9 mouse cellular contexts compared by ENCODE assay signal in genomic region chr4:126554462-126554861, GRCm38 (mm10). TPM values are rescaled to one million over a fixed set of nuclear protein-coding genes. Genes with fewer than 3 reads are reported as not detected.
A peak's percentile ranks its signal among the peaks of the same experiment; 100 is the strongest.
DNase-seq lines count a peak whose midpoint lies in the region; ATAC-seq and TF ChIP-seq lines count a peak whose summit lies in the region.
"Had no signal": no experiment of that assay in that cellular context is flagged by ENCODE, and none has a peak within 500 bp of the region (broad histone marks: within the 10 kb centered on the region; RNA-seq: fewer than 3 reads in every experiment).

No protein-coding gene starts in this region.

- peak; percentile 57 for DNase-seq in intestine, embryonic 14.5 days (ENCODE audit: low spot score)
- peak; percentile 77 for DNase-seq in CD4-positive, CD25-positive, alpha-beta regulatory T cell, adult 2 months (ENCODE audit: low read depth, low spot score)
- DNase-seq in limb, embryonic 14.5 days (ENCODE audit: low spot score) = peak; percentile 76
- DNase-seq in right cerebral cortex, postnatal 10 days (ENCODE audit: low spot score in 2 of 2) = no peak
- DNase-seq in left cerebral cortex, postnatal 25 days (ENCODE audit: low spot score in 2 of 2) = no peak
- no peak for DNase-seq in kidney, adult 11 months

- H3K27me3 ChIP-seq in intestine, embryonic 14.5 days (replicated peaks; ENCODE audit: control insufficient read depth, insufficient read depth, low read length) = no peaks in the 10 kb centered on the region
- no peaks in the 10 kb centered on the region for H3K27me3 ChIP-seq in intestine, embryonic 16.5 days (replicated peaks; ENCODE audit: control insufficient read depth, insufficient read depth, low read length)
- H3K27me3 ChIP-seq in limb, embryonic 14.5 days (ENCODE audit: control insufficient read depth, insufficient read depth, low read length) = no peaks in the 10 kb centered on the region
- H3K27me3 ChIP-seq: limb, embryonic 13.5 days had no signal

- H3K4me2 ChIP-seq in intestine, embryonic 14.5 days (ENCODE audit: low read length) = no peak overlapping the region
- no peak overlapping the region for H3K4me2 ChIP-seq in intestine, embryonic 16.5 days (ENCODE audit: low read depth, low read length)
- H3K4me2 ChIP-seq in limb, embryonic 14.5 days (replicated peaks; ENCODE audit: low read depth, low read length, severe bottlenecking) = no peak overlapping the region
- H3K4me2 ChIP-seq: limb, embryonic 13.5 days had no signal

- H3K4me3 ChIP-seq in intestine, embryonic 14.5 days (ENCODE audit: low read depth, low read length) = no peak overlapping the region
- H3K4me3 ChIP-seq in intestine, embryonic 16.5 days (ENCODE audit: low read length) = no peak overlapping the region
- no peak overlapping the region for H3K4me3 ChIP-seq in limb, embryonic 14.5 days (replicated peaks; ENCODE audit: low read length)
- H3K4me3 ChIP-seq: limb, embryonic 13.5 days had no signal

- no peak overlapping the region for H3K27ac ChIP-seq in intestine, embryonic 14.5 days (ENCODE audit: low read depth)
- H3K27ac ChIP-seq in intestine, embryonic 16.5 days (ENCODE audit: low read length) = no peak overlapping the region
- H3K27ac ChIP-seq in limb, embryonic 14.5 days (replicated peaks; ENCODE audit: low read depth, low read length) = no peak overlapping the region
- H3K27ac ChIP-seq: limb, embryonic 13.5 days had no signal

- H3K4me1 ChIP-seq in intestine, embryonic 14.5 days (replicated peaks; ENCODE audit: control insufficient read depth, insufficient read depth, low read length) = peaks cover 7% of the 10 kb centered on the region; the same call in 1 of the 2 replicates
- peaks cover 7% of the 10 kb centered on the region for H3K4me1 ChIP-seq in intestine, embryonic 16.5 days (ENCODE audit: control insufficient read depth, insufficient read depth, low read length)
- 0 out of 2 replicates have a peak, but pooled peaks cover 2% of the 10 kb centered on the region for H3K4me1 ChIP-seq in limb, embryonic 14.5 days (ENCODE audit: control insufficient read depth, insufficient read depth, low read length)

- H3K36me3 ChIP-seq in intestine, embryonic 14.5 days (ENCODE audit: control insufficient read depth, insufficient read depth, low read length) = peaks cover 3% of the 10 kb centered on the region; the same call in 1 of the 2 replicates
- H3K36me3 ChIP-seq in intestine, embryonic 16.5 days (ENCODE audit: control insufficient read depth, insufficient read depth, low read length) = no peaks in the 10 kb centered on the region
- H3K36me3 ChIP-seq in limb, embryonic 14.5 days (ENCODE audit: control insufficient read depth, insufficient read depth, low read length) = no peaks in the 10 kb centered on the region

- TF ChIP-seq POLR2A in limb, embryonic 14.5 days (IDR thresholded peaks at IDR 0.05; ENCODE audit: borderline replicate concordance, extremely low read depth, insufficient read depth, insufficient read length) = no peak

- 31% methylated on average over 3 of the region's 3 CpGs for WGBS in intestine, embryonic 14.5 days
- WGBS in intestine, embryonic 16.5 days = 31% methylated on average over 3 of the region's 3 CpGs
- 32% methylated on average over 3 of the region's 3 CpGs for WGBS in limb, embryonic 14.5 days

- H3K9me3 ChIP-seq in intestine, embryonic 14.5 days (ENCODE audit: control insufficient read depth, low read length) = no peaks in the 10 kb centered on the region
- no peaks in the 10 kb centered on the region for H3K9me3 ChIP-seq in intestine, embryonic 16.5 days (ENCODE audit: control insufficient read depth, low read length)
- no peaks in the 10 kb centered on the region for H3K9me3 ChIP-seq in limb, embryonic 14.5 days (ENCODE audit: control insufficient read depth, low read length)
- H3K9me3 ChIP-seq: limb, embryonic 13.5 days had no signal

- H3K9ac ChIP-seq in intestine, embryonic 14.5 days (ENCODE audit: low read length) = no peak overlapping the region
- H3K9ac ChIP-seq in intestine, embryonic 16.5 days (ENCODE audit: low read depth, low read length) = no peak overlapping the region
- H3K9ac ChIP-seq in limb, embryonic 14.5 days (ENCODE audit: low read depth, low read length, severe bottlenecking) = no peak overlapping the region
- H3K9ac ChIP-seq: limb, embryonic 13.5 days had no signal

- ATAC-seq in intestine, embryonic 14.5 days (replicated peaks; ENCODE audit: low FRiP score, low TSS enrichment, low read depth) = no peak
- no peak for ATAC-seq in intestine, embryonic 16.5 days
- ATAC-seq in activated CD4-positive, CD25-positive, alpha-beta regulatory T cell, adult 4 months = peak; percentile 32
- no peak for ATAC-seq in limb, embryonic 14.5 days (ENCODE audit: low FRiP score, low read depth)

- intact Hi-C loops in left cerebral cortex, postnatal 25 days (cut with DNase I) = loop anchor here (10.0 kb wide), 2 partner anchors 690 to 760 kb away; partner anchors contain the start of genes Gja4 and Smim12

RNA-seq across cellular contexts. Expression of gene Clspn, which starts 2.3 kb away (rescaled TPM):
- 40.9 and 41.0 TPM in 2 replicates for polyA plus RNA-seq in intestine, embryonic 14.5 days (2014; fragmentation: Nextera tagmentation; extraction: Ambion mirVana)
- 20.8 and 26.5 TPM in 2 replicates for polyA plus RNA-seq in intestine, embryonic 16.5 days (2015; fragmentation: Nextera tagmentation; extraction: Ambion mirVana)
- 1 to 10 TPM; 7.0 to 8.4 TPM for polyA plus RNA-seq in activated CD4-positive, CD25-positive, alpha-beta regulatory T cell, adult 4 months (2017; shearing (Covaris generic))
- 12.0 and 22.6 TPM in 2 replicates for polyA plus RNA-seq in limb, embryonic 14.5 days (2012; rRNA removed)
- 34.2 and 39.2 TPM in 2 replicates for polyA plus RNA-seq in limb, embryonic 14.5 days (2014; fragmentation: Nextera tagmentation; extraction: Ambion mirVana)
- 1 to 10 TPM; 1.2 to 1.6 TPM for total RNA-seq in left cerebral cortex, postnatal 25 days (2021)

RNA-seq across cellular contexts. Expression of gene Ago4, which starts 21.2 kb away (rescaled TPM):
- polyA plus RNA-seq in intestine, embryonic 14.5 days (2014; fragmentation: Nextera tagmentation; extraction: Ambion mirVana) = 1.4 TPM in 2 replicates
- polyA plus RNA-seq in intestine, embryonic 16.5 days (2015; fragmentation: Nextera tagmentation; extraction: Ambion mirVana) = 0.65 and 0.86 TPM in 2 replicates
- under 1 TPM; 0.05 to 0.09 TPM for polyA plus RNA-seq in activated CD4-positive, CD25-positive, alpha-beta regulatory T cell, adult 4 months (2017; shearing (Covaris generic))
- 2.8 and 3.2 TPM in 2 replicates for polyA plus RNA-seq in limb, embryonic 14.5 days (2012; rRNA removed)
- 3.3 and 3.5 TPM in 2 replicates for polyA plus RNA-seq in limb, embryonic 14.5 days (2014; fragmentation: Nextera tagmentation; extraction: Ambion mirVana)
- total RNA-seq in left cerebral cortex, postnatal 25 days (2021) = 1 to 10 TPM; 5.9 to 8.4 TPM

RNA-seq across cellular contexts. Expression of gene 5730409E04Rik, which starts 55.2 kb away (rescaled TPM):
- 2.6 and 3.4 TPM in 2 replicates for polyA plus RNA-seq in intestine, embryonic 14.5 days (2014; fragmentation: Nextera tagmentation; extraction: Ambion mirVana)
- 1.7 and 1.9 TPM in 2 replicates for polyA plus RNA-seq in intestine, embryonic 16.5 days (2015; fragmentation: Nextera tagmentation; extraction: Ambion mirVana)
- polyA plus RNA-seq in activated CD4-positive, CD25-positive, alpha-beta regulatory T cell, adult 4 months (2017; shearing (Covaris generic)) = under 1 TPM; 0.17 to 0.34 TPM
- polyA plus RNA-seq in limb, embryonic 14.5 days (2012; rRNA removed) = 11.7 and 12.1 TPM in 2 replicates
- polyA plus RNA-seq in limb, embryonic 14.5 days (2014; fragmentation: Nextera tagmentation; extraction: Ambion mirVana) = 4.8 and 5.4 TPM in 2 replicates
- total RNA-seq in left cerebral cortex, postnatal 25 days (2021) = 10 to 100 TPM; 74.8 to 76.0 TPM

Comparison
In these comparisons a context has a peak if more than half of its experiments do, and no peak if none do; other contexts are left out.
1. DNase-seq: peak in intestine, embryonic 14.5 days (single experiment), CD4-positive, CD25-positive, alpha-beta regulatory T cell, adult 2 months (single experiment) and limb, embryonic 14.5 days (single experiment); none in right cerebral cortex, postnatal 10 days (0 of 2), left cerebral cortex, postnatal 25 days (0 of 2) and kidney, adult 11 months (single experiment).